Mouse (Mus musculus): ENCODE data around the gene Hc.

Hc gene

GRCm38 (mm10) chr2:34953547-34954116, 107.6 kb downstream of the Hc start:
- peak; percentile 31 for DNase-seq (ENCODE audit: low read depth, low spot score)

- no peak for DNase-seq (ENCODE audit: low read depth, low spot score)
Measured at GRCm38 (mm10) chr2:34953018-34953417, 108.2 kb downstream of the Hc start.

- DNase-seq (ENCODE audit: low read depth, low spot score), result no peak
Measured at GRCm38 (mm10) chr2:34951469-34951868, 109.8 kb downstream of the Hc start.

GRCm38 (mm10) chr2:34948622-34949021, 112.6 kb downstream of the Hc start:
- no peak for DNase-seq (ENCODE audit: low read depth, low spot score)

GRCm38 (mm10) chr2:34946046-34946445, 115.2 kb downstream of the Hc start:
- no peak for DNase-seq (ENCODE audit: low read depth, low spot score)

- DNase-seq (ENCODE audit: low read depth, low spot score), result no peak
Measured at GRCm38 (mm10) chr2:34945580-34945979, 115.7 kb downstream of the Hc start.

- no peak for DNase-seq (ENCODE audit: low read depth, low spot score)
Measured at GRCm38 (mm10) chr2:34944761-34945160, 116.5 kb downstream of the Hc start.

GRCm38 (mm10) chr2:34943556-34944120, 117.6 kb downstream of the Hc start:
- peak; percentile 16 for DNase-seq (ENCODE audit: low read depth, low spot score)

GRCm38 (mm10) chr2:34941061-34941675, 120.1 kb downstream of the Hc start:
- no peak for DNase-seq (ENCODE audit: low read depth, low spot score)

GRCm38 (mm10) chr2:34940246-34940645, 121.0 kb downstream of the Hc start:
- no peak for DNase-seq (ENCODE audit: low read depth, low spot score)

GRCm38 (mm10) chr2:34938269-34939208, 122.7 kb downstream of the Hc start:
- DNase-seq (ENCODE audit: low read depth, low spot score), result no peak

- DNase-seq (ENCODE audit: low read depth, low spot score), result no peak
Measured at GRCm38 (mm10) chr2:34937460-34937859, 123.8 kb downstream of the Hc start.
